Comparison of ENCODE assay signal across 11 mouse cellular contexts in genomic region chr9:95813721-95814531, GRCm38 (mm10). TPM values are rescaled to one million over a fixed set of nuclear protein-coding genes. Genes with fewer than 3 reads are reported as not detected.
DNase-seq lines count a peak whose midpoint lies in the region; ATAC-seq and TF ChIP-seq lines count a peak whose summit lies in the region.
"Had no signal": no experiment of that assay in that cellular context is flagged by ENCODE, and none has a peak within 500 bp of the region (broad histone marks: within the 10 kb centered on the region; RNA-seq: fewer than 3 reads in every experiment).

No protein-coding gene starts in this region.

- no peak for TF ChIP-seq CTCF in thymus, adult 2 months (IDR thresholded peaks at IDR 0.05; ENCODE audit: borderline replicate concordance, control insufficient read depth, extremely low read depth, insufficient read depth, low read length, poor library complexity)

- no peaks in the 10 kb centered on the region for H3K4me1 ChIP-seq in thymus, adult 2 months (replicated peaks; ENCODE audit: control insufficient read depth, insufficient read depth, low read length)
- peaks cover 5% of the 10 kb centered on the region; the same call in 1 of the 2 replicates for H3K4me1 ChIP-seq in forebrain, embryonic 16.5 days (replicated peaks; ENCODE audit: control insufficient read depth, insufficient read depth, low read length)
- H3K4me1 ChIP-seq in limb, embryonic 13.5 days: peaks cover 8% of the 10 kb centered on the region

- no peaks in the 10 kb centered on the region for H3K9me3 ChIP-seq in forebrain, embryonic 16.5 days (ENCODE audit: control insufficient read depth, low read length)
- no peaks in the 10 kb centered on the region; the same call in 1 of the 2 replicates for H3K9me3 ChIP-seq in limb, embryonic 13.5 days

- H3K27ac ChIP-seq in thymus, adult 2 months (ENCODE audit: control insufficient read depth, insufficient read depth, low read length): 0 out of 2 replicates have a peak overlapping the region, but pooled peaks have one; percentile 8
- peak overlapping the region; percentile 1; the same call in 1 of the 2 replicates for H3K27ac ChIP-seq in forebrain, embryonic 16.5 days (ENCODE audit: low read length)
- no peak overlapping the region for H3K27ac ChIP-seq in limb, embryonic 13.5 days

- DNase-seq in thymus, adult 2 months: no peak
- DNase-seq in thymus, adult 18-20 months: no peak
- DNase-seq in left cerebral cortex, postnatal 25 days (ENCODE audit: low spot score in 2 of 2): no peak
- DNase-seq in heart, adult 8-10 months (ENCODE audit: low spot score): no peak
- DNase-seq in urinary bladder, adult 18-20 months (ENCODE audit: low spot score in 2 of 2): no peak
- DNase-seq: cerebellum, adult 8-10 months; liver had no signal

- no peaks in the 10 kb centered on the region for H3K36me3 ChIP-seq in thymus, adult 2 months (ENCODE audit: control insufficient read depth, insufficient read depth, low read length)
- no peaks in the 10 kb centered on the region for H3K36me3 ChIP-seq in forebrain, embryonic 16.5 days (ENCODE audit: control insufficient read depth, insufficient read depth)
- H3K36me3 ChIP-seq in limb, embryonic 13.5 days: no peaks in the 10 kb centered on the region

- no peak overlapping the region for H3K9ac ChIP-seq in forebrain, embryonic 16.5 days (replicated peaks; ENCODE audit: low read depth, low read length)
- H3K9ac ChIP-seq in limb, embryonic 13.5 days: no peak overlapping the region; the same call in 1 of the 2 replicates

- no peak for TF ChIP-seq POLR2A in thymus, adult 2 months (IDR thresholded peaks at IDR 0.05; ENCODE audit: control insufficient read depth, extremely low read depth, insufficient read depth, low read length, poor library complexity)

- ATAC-seq in forebrain, embryonic 16.5 days: peak; percentile 89
- ATAC-seq in limb, embryonic 13.5 days (ENCODE audit: low FRiP score, low read depth): peak; percentile 66
- ATAC-seq in monocyte, adult 5-6 weeks (replicated peaks; ENCODE audit: insufficient number of reproducible peaks, low FRiP score, low TSS enrichment, poor library complexity, severe bottlenecking): no peak

- whole genome bisulfite sequencing in thymus, adult 2 months: 92% methylated on average over 20 of the region's 20 CpGs
- 9% methylated on average over 20 of the region's 20 CpGs for WGBS in forebrain, embryonic 16.5 days
- WGBS in limb, embryonic 13.5 days: 57% methylated on average over 20 of the region's 20 CpGs

- H3K4me2 ChIP-seq in forebrain, embryonic 16.5 days (ENCODE audit: low read length): peak overlapping the region; percentile 8; the same call in 1 of the 2 replicates
- H3K4me2 ChIP-seq in limb, embryonic 13.5 days (replicated peaks): no peak overlapping the region

- no peaks in the 10 kb centered on the region for H3K27me3 ChIP-seq in thymus, adult 2 months (ENCODE audit: control insufficient read depth, insufficient read depth, low read length)
- no peaks in the 10 kb centered on the region for H3K27me3 ChIP-seq in forebrain, embryonic 16.5 days (replicated peaks; ENCODE audit: control insufficient read depth, insufficient read depth, low read length)
- no peaks in the 10 kb centered on the region for H3K27me3 ChIP-seq in limb, embryonic 13.5 days

- intact Hi-C loops in left cerebral cortex, postnatal 25 days (cut with DNase I): no loop called here

- H3K4me3 ChIP-seq in thymus, adult 2 months (ENCODE audit: control insufficient read depth, insufficient read depth, low read length): no peak overlapping the region
- H3K4me3 ChIP-seq in forebrain, embryonic 16.5 days (replicated peaks; ENCODE audit: low read length): no peak overlapping the region
- no peak overlapping the region for H3K4me3 ChIP-seq in limb, embryonic 13.5 days

RNA-seq across cellular contexts. Expression of gene Pls1, which starts 31.2 kb away (rescaled TPM):
- polyA plus RNA-seq in thymus, adult 2 months (2012; rRNA removed): 1.1 and 1.3 TPM in 2 replicates
- 2.7 and 4.1 TPM in 2 replicates for polyA plus RNA-seq in forebrain, embryonic 16.5 days (2015; fragmentation: Nextera tagmentation; extraction: Ambion mirVana)
- 2.6 and 2.8 TPM in 2 replicates for polyA plus RNA-seq in limb, embryonic 13.5 days (2015; fragmentation: Nextera tagmentation; extraction: Ambion mirVana)
- total RNA-seq in monocyte, adult 5-6 weeks (2017): 5.4 to 6.1 TPM in 2 of 3 replicates, not detected in the other
- total RNA-seq in left cerebral cortex, postnatal 25 days (2021): 1 to 10 TPM; 6.2 to 6.4 TPM
- under 1 TPM; 0.13 to 0.98 (median 0.63) TPM for total RNA-seq in heart, adult 8-10 months (2022)
- total RNA-seq: MEL had no signal

RNA-seq across cellular contexts. Expression of gene Atr, which starts 43.5 kb away (rescaled TPM):
- polyA plus RNA-seq in thymus, adult 2 months (2012; rRNA removed): 3.2 and 4.4 TPM in 2 replicates
- 14.5 and 16.4 TPM in 2 replicates for polyA plus RNA-seq in forebrain, embryonic 16.5 days (2015; fragmentation: Nextera tagmentation; extraction: Ambion mirVana)
- polyA plus RNA-seq in limb, embryonic 13.5 days (2015; fragmentation: Nextera tagmentation; extraction: Ambion mirVana): 18.9 and 19.6 TPM in 2 replicates
- 23.9 to 50.2 TPM (median 25.4 TPM) in 3 replicates for total RNA-seq in monocyte, adult 5-6 weeks (2017)
- total RNA-seq in left cerebral cortex, postnatal 25 days (2021): 10 to 100 TPM in 1 of 2 experiments, 1 to 10 TPM in 1; 10.0 to 13.0 TPM
- 1 to 10 TPM; 6.9 to 8.5 (median 7.4) TPM for total RNA-seq in heart, adult 8-10 months (2022)
